Mouse (Mus musculus) heart, postnatal 0 days (tissue): ENCODE measurements around the gene Osbpl3. TPM values are rescaled to one million over a fixed set of nuclear protein-coding genes. Genes with fewer than 3 reads are reported as not detected.

Experiments
- ATAC-seq: fragments of 200-750 bp; cut with Nextera tagmentation; 2 replicates; pipeline ENCODE4 v1.8.0; 2017; ENCODE audit warnings: low read depth, moderate number of reproducible peaks, moderate library complexity; ENCODE audit not compliant: insufficient read depth
- DNase-seq: peaks from one replicate; pipeline ENCODE4 v3.0.0-alpha.2; 2016; ENCODE audit warnings: low spot score
- H3K27ac ChIP-seq: fragments of 300-500 bp; sonication (generic); 2 replicates; pipeline ENCODE4 v1.5.1; 2014; ENCODE audit warnings: low read depth, mild to moderate bottlenecking
- H3K27me3 ChIP-seq: fragments of 300-500 bp; sonication (generic); 2 replicates; pipeline ENCODE4 v1.6.1; 2014; ENCODE audit warnings: low read length, mixed read lengths; ENCODE audit not compliant: control insufficient read depth, insufficient read depth
- H3K36me3 ChIP-seq: fragments of 300-500 bp; sonication (generic); replicated peaks from 2 replicates; pipeline ENCODE4 v1.6.1; 2014; ENCODE audit warnings: low read length, mixed read lengths; ENCODE audit not compliant: control insufficient read depth, insufficient read depth
- H3K4me1 ChIP-seq: fragments of 300-500 bp; sonication (generic); 2 replicates; pipeline ENCODE4 v1.6.1; 2014; ENCODE audit warnings: antibody characterized with exemption; ENCODE audit not compliant: control insufficient read depth, insufficient read depth
- H3K4me2 ChIP-seq: fragments of 300-500 bp; sonication (generic); 2 replicates; pipeline ENCODE4 v1.6.1; 2014; ENCODE audit warnings: low read depth, mild to moderate bottlenecking, low read length, moderate library complexity
- H3K4me3 ChIP-seq: fragments of 300-500 bp; sonication (generic); 2 replicates; pipeline ENCODE4 v1.5.1; 2014; ENCODE audit warnings: low read depth, low read length
- H3K9ac ChIP-seq: fragments of 300-500 bp; sonication (generic); replicated peaks from 2 replicates; pipeline ENCODE4 v1.6.1; 2014; ENCODE audit warnings: low read depth, low read length, mixed read lengths
- H3K9me3 ChIP-seq: fragments of 300-500 bp; sonication (generic); replicated peaks from 2 replicates; pipeline ENCODE4 v1.6.1; 2016; ENCODE audit warnings: low read length; ENCODE audit not compliant: control insufficient read depth
- CTCF ChIP-seq: IDR thresholded peaks from 2 replicates; pipeline ENCODE4 v1.5.1; 2016; ENCODE audit warnings: antibody characterized with exemption, control low read depth, low read depth
- EP300 ChIP-seq: IDR thresholded peaks from 2 replicates; pipeline ENCODE4 v1.6.1; 2016; ENCODE audit warnings: antibody characterized with exemption, low read depth
- WGBS: fragments of 180-500 bp; shearing (Covaris S2); extraction: QIAGEN DNeasy Blood & Tissue Kit; methylation state at CpG from one replicate; pipeline ENCODE4 v1.1.7; 2014; 5-methylcytosine and 5-hydroxymethylcytosine counted together
- polyA plus RNA-seq: library from polyadenylated mRNA; unstranded; fragments of >200 nt; fragmentation: Nextera tagmentation; extraction: Ambion mirVana; gene quantifications from 2 replicates; pipeline ENCODE4 v1.2.1, GENCODE M21; 2015
- total RNA-seq: library from RNA; depleted of rRNA; stranded (reverse); fragments of >200 nt; gene quantifications from 2 replicates; pipeline ENCODE4 v1.2.3, GENCODE M21; 2014; ENCODE audit warnings: low replicate concordance

The Osbpl3 gene
- total and polyA plus RNA-seq, 2 experiments from 2014 or later, result 13.9 to 20.9 TPM

DNA sequence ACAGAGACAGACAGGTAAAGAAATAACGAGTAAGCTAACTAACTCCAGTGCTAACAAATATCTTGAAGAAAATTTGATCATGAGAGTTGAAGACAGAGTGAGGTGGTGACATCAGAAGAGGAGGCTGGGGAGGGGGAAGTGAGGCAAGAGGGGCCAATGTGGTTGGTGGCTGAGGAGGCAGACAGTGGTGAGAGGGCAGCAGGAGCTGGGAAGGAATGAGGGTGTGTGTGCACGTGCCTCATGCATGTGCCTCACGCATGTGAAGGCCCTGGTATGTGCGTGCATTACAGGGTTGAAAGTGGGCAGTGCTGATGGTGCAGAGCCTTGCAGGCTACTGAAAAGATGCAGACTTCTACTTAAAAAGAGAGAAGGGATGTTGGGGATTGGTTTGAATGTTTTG lies 149.4 kb downstream of the Osbpl3 start:
- Histone ChIP-seq H3K27me3 (no peaks in the 10 kb centered on the region), H3K36me3 (peaks cover 52% of the 10 kb centered on the region), H3K27ac (no peak overlapping the region), H3K4me3 (no peak overlapping the region), H3K4me2 (no peak overlapping the region), H3K9me3 (no peaks in the 10 kb centered on the region), H3K4me1 (no peaks in the 10 kb centered on the region), H3K9ac (no peak overlapping the region)
- DNase-seq (no peak), ATAC-seq (no peak)
- WGBS, result 76% methylated on average over 4 of the region's 4 CpGs
- TF ChIP-seq EP300 (no peak), CTCF (no peak)

DNA sequence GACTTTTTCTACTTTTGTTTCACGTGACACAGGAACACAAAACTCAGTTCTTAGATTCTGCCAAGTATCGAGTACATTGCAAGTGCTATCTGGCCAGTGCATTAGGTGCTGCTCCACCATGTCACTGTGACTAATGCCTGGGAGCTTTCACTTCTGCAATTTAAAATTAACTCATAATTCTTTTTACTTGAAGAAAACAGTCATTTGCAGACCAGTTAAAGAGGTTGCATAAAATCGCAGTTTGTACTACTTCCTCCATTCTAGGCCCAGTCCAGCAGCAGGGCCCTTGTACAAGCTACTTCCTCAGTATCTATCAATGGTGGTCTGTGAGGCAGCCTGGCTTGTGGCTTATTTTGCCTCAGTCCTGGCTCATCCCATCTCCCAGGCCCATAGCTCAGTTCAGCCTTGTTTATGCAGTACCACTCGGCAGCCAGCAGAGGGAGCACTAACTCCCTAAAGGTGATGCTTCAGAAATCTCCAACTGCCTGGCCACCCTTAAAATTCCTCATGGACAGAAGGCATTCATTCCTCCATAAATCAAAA lies 151.0 kb downstream of the Osbpl3 start:
- H3K9ac ChIP-seq, result no peak overlapping the region
- H3K27ac ChIP-seq, result no peak overlapping the region
- H3K36me3 ChIP-seq, result peaks cover 55% of the 10 kb centered on the region
- DNase-seq, result peak; percentile 41
- TF ChIP-seq CTCF (peak; percentile 94), EP300 (no peak)
- no peak overlapping the region for H3K4me3 ChIP-seq
- no peaks in the 10 kb centered on the region for H3K9me3 ChIP-seq
- no peaks in the 10 kb centered on the region for H3K4me1 ChIP-seq
- no peaks in the 10 kb centered on the region for H3K27me3 ChIP-seq
- H3K4me2 ChIP-seq, result no peak overlapping the region
- 61% methylated on average over 4 of the region's 4 CpGs for WGBS
- peak; percentile 30; the same call in 1 of the 2 replicates for ATAC-seq

DNA sequence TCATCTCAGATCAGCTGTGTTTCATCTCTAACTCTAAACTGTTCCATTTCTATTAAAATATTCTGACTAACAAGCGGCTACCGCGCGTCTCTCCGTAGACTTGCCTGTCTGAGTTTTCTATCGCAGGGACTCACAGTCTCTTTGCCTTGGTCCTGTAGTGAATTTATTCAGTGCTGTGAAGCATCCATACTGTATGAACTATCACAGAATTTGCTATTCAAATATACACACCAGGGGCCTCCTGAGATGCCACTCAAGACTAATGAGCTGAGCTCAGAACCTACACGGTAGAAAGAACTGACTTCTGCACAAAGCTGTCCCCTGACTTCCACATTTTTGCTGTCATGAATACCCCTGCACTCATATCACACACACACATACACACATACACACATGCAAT lies 154.9 kb downstream of the Osbpl3 start:
- H3K9ac ChIP-seq, result no peak overlapping the region
- WGBS, result 92% methylated on average over 7 of the region's 7 CpGs
- no peak overlapping the region for H3K4me2 ChIP-seq
- no peaks in the 10 kb centered on the region for H3K27me3 ChIP-seq
- no peak overlapping the region for H3K4me3 ChIP-seq
- no peak for DNase-seq
- H3K9me3 ChIP-seq, result no peaks in the 10 kb centered on the region
- H3K4me1 ChIP-seq, result no peaks in the 10 kb centered on the region
- no peak overlapping the region for H3K27ac ChIP-seq
- no peak for ATAC-seq
- TF ChIP-seq EP300 (no peak), CTCF (no peak)
- H3K36me3 ChIP-seq, result peaks cover 44% of the 10 kb centered on the region

DNA sequence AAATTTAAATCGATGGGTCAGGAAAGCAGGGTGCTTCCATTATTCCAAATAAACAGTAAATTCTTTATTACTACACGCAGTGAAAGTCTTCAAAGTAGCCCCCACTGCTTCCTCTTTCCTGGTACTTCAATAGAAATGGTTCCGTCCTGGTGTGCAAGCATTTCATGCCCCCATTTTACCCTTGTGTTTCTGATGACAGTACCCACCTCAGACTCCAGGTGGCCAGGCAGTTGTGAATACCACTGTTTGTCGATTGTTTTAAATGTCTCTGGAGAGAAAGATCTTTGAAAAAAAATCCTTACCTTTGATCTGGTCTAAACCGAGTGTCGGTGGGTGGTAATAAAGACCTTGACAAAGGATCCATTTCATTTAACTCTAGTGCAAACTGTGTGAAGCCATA lies 155.4 kb downstream of the Osbpl3 start:
- Histone ChIP-seq H3K9me3 (no peaks in the 10 kb centered on the region), H3K36me3 (peaks cover 39% of the 10 kb centered on the region), H3K4me2 (no peak overlapping the region), H3K27ac (no peak overlapping the region), H3K27me3 (no peaks in the 10 kb centered on the region), H3K4me1 (no peaks in the 10 kb centered on the region), H3K9ac (no peak overlapping the region), H3K4me3 (no peak overlapping the region)
- no peak for ATAC-seq
- 81% methylated on average over 6 of the region's 6 CpGs for WGBS
- DNase-seq, result no peak
- no peak for TF ChIP-seq EP300
- TF ChIP-seq CTCF, result no peak

DNA sequence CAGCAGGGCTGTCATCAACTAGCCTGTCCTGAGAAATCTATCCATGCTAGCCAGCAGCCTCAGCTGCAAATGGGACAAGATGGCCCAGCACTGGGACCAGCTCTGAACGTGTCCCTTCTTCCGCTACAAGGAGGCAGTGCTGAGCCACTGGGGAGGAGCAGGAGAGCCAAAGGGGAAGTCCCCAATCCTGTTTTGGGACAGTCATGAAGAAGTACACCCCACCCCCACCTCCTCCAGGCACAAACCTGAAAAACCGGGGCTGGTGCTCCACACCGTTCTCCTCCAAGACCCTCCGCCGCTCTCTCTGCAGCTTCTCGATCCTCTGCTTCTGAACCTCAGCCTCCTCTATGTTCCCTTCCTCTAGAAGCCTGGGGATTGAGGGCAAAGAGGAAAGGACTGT lies 156.9 kb downstream of the Osbpl3 start:
- Histone ChIP-seq H3K4me3 (no peak overlapping the region), H3K27ac (no peak overlapping the region), H3K9me3 (no peaks in the 10 kb centered on the region), H3K4me2 (no peak overlapping the region), H3K4me1 (no peaks in the 10 kb centered on the region), H3K27me3 (no peaks in the 10 kb centered on the region), H3K9ac (no peak overlapping the region), H3K36me3 (peaks cover 33% of the 10 kb centered on the region)
- DNase-seq (no peak), ATAC-seq (no peak)
- 79% methylated on average over 7 of the region's 7 CpGs for WGBS
- TF ChIP-seq CTCF (no peak), EP300 (no peak)

DNA sequence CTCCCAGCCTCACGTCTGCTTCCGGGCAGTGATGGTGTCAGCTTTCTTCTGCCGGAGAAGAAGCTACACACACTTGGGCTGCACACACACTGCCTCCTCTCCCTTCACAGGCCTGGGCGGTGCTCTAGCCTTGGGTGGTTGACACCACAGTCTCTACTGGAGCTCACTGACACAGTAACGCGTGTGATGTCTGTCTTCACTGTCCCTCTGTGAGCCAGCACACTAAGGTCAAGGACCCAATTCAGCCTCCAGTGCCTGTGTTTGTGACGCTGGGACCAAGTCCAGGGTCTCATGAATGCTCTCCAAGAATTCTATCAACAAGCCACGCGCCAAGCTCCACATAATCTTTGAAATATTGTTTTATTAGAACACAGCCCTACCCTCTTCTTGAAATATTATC lies 158.3 kb downstream of the Osbpl3 start:
- no peak overlapping the region for H3K27ac ChIP-seq
- H3K4me3 ChIP-seq, result no peak overlapping the region
- peaks cover 26% of the 10 kb centered on the region for H3K36me3 ChIP-seq
- H3K27me3 ChIP-seq, result no peaks in the 10 kb centered on the region
- 89% methylated on average over 9 of the region's 9 CpGs for WGBS
- H3K4me2 ChIP-seq, result no peak overlapping the region
- ATAC-seq (no peak), DNase-seq (no peak)
- TF ChIP-seq CTCF (no peak), EP300 (no peak)
- H3K9me3 ChIP-seq, result no peaks in the 10 kb centered on the region
- no peaks in the 10 kb centered on the region for H3K4me1 ChIP-seq
- no peak overlapping the region for H3K9ac ChIP-seq
